20 mouse cellular contexts compared by ENCODE assay signal in genomic region chr3:79843999-79844398, GRCm38 (mm10). TPM values are rescaled to one million over a fixed set of nuclear protein-coding genes. Genes with fewer than 3 reads are reported as not detected.
DNase-seq lines count a peak whose midpoint lies in the region; ATAC-seq and TF ChIP-seq lines count a peak whose summit lies in the region.
"Had no signal": no experiment of that assay in that cellular context is flagged by ENCODE, and none has a peak within 500 bp of the region (broad histone marks: within the 10 kb centered on the region; RNA-seq: fewer than 3 reads in every experiment).

No protein-coding gene starts in this region.

- no peaks in the 10 kb centered on the region for H3K4me1 ChIP-seq in midbrain, embryonic 11.5 days (ENCODE audit: control insufficient read depth, insufficient read depth, low read length)
- H3K4me1 ChIP-seq in midbrain, embryonic 14.5 days (ENCODE audit: control insufficient read depth, insufficient read depth, low read length), result no peaks in the 10 kb centered on the region
- H3K4me1 ChIP-seq: embryonic facial prominence, embryonic 13.5 days had no signal

- H3K9ac ChIP-seq in midbrain, embryonic 11.5 days (ENCODE audit: low read length), result no peak overlapping the region
- no peak overlapping the region for H3K9ac ChIP-seq in midbrain, embryonic 14.5 days (replicated peaks; ENCODE audit: low read length)
- H3K9ac ChIP-seq: embryonic facial prominence, embryonic 13.5 days; forebrain, embryonic 13.5 days; limb, embryonic 12.5 days; neural tube, embryonic 13.5 days had no signal

- TF ChIP-seq CTCF in layer of hippocampus, adult 2 months (conservative IDR thresholded peaks at IDR 0.05), result no peak

- H3K27me3 ChIP-seq in midbrain, embryonic 11.5 days (ENCODE audit: control insufficient read depth, insufficient read depth, low read length), result no peaks in the 10 kb centered on the region
- no peaks in the 10 kb centered on the region for H3K27me3 ChIP-seq in midbrain, embryonic 14.5 days (ENCODE audit: control insufficient read depth, insufficient read depth, low read length)
- H3K27me3 ChIP-seq: embryonic facial prominence, embryonic 13.5 days; forebrain, embryonic 13.5 days; limb, embryonic 12.5 days; neural tube, embryonic 13.5 days had no signal

- DNase-seq in layer of hippocampus, adult 2 months (ENCODE audit: low spot score in 2 of 2), result no peak
- no peak for DNase-seq in layer of hippocampus, postnatal 10 days (ENCODE audit: low spot score in 2 of 2)
- DNase-seq in CD4-positive helper T cell, adult 2 months (ENCODE audit: low read depth, low spot score), result peak; percentile 22
- no peak for DNase-seq in midbrain, embryonic 11.5 days (ENCODE audit: low spot score, missing footprints)
- no peak for DNase-seq in ovary, postnatal 10 days (ENCODE audit: low spot score)
- DNase-seq in midbrain, embryonic 14.5 days, result no peak
- DNase-seq: adrenal gland, adult 2 months; cerebellum, adult 9-11 months; heart, postnatal 14 days; kidney, postnatal 14 days; lung, postnatal 14 days; retina, postnatal 1 day; spleen, adult 18-20 months had no signal

- WGBS in midbrain, embryonic 11.5 days, result 88% methylated on average over 9 of the region's 9 CpGs
- WGBS in midbrain, embryonic 14.5 days, result 91% methylated on average over 9 of the region's 9 CpGs

- H3K27ac ChIP-seq in layer of hippocampus, adult 2 months, result peak overlapping the region; percentile 62; the same call in 1 of the 2 replicates
- H3K27ac ChIP-seq in midbrain, embryonic 11.5 days (ENCODE audit: low read depth, low read length), result no peak overlapping the region
- no peak overlapping the region for H3K27ac ChIP-seq in midbrain, embryonic 14.5 days (replicated peaks; ENCODE audit: low read depth, low read length)
- H3K27ac ChIP-seq: embryonic facial prominence, embryonic 13.5 days; forebrain, embryonic 13.5 days; limb, embryonic 12.5 days; neural tube, embryonic 13.5 days had no signal

- H3K36me3 ChIP-seq in midbrain, embryonic 11.5 days (ENCODE audit: control insufficient read depth, insufficient read depth, low read length), result no peaks in the 10 kb centered on the region
- no peaks in the 10 kb centered on the region for H3K36me3 ChIP-seq in midbrain, embryonic 14.5 days (ENCODE audit: control insufficient read depth, insufficient read depth, low read length)
- H3K36me3 ChIP-seq: embryonic facial prominence, embryonic 13.5 days; limb, embryonic 12.5 days; neural tube, embryonic 13.5 days had no signal

- H3K4me3 ChIP-seq in layer of hippocampus, adult 2 months, result no peak overlapping the region
- H3K4me3 ChIP-seq in midbrain, embryonic 11.5 days (ENCODE audit: low read depth, low read length), result no peak overlapping the region
- H3K4me3 ChIP-seq in midbrain, embryonic 14.5 days (replicated peaks; ENCODE audit: low read depth, low read length), result no peak overlapping the region
- H3K4me3 ChIP-seq: embryonic facial prominence, embryonic 13.5 days; forebrain, embryonic 13.5 days; limb, embryonic 12.5 days; neural tube, embryonic 13.5 days had no signal

- no peak overlapping the region for H3K4me2 ChIP-seq in midbrain, embryonic 11.5 days
- H3K4me2 ChIP-seq in midbrain, embryonic 14.5 days (ENCODE audit: low read length), result no peak overlapping the region
- H3K4me2 ChIP-seq: forebrain, embryonic 13.5 days; limb, embryonic 12.5 days; neural tube, embryonic 13.5 days had no signal

- no peaks in the 10 kb centered on the region for H3K9me3 ChIP-seq in midbrain, embryonic 11.5 days (ENCODE audit: control insufficient read depth, low read length)
- H3K9me3 ChIP-seq in midbrain, embryonic 14.5 days (ENCODE audit: control insufficient read depth, low read length), result no peaks in the 10 kb centered on the region
- H3K9me3 ChIP-seq: embryonic facial prominence, embryonic 13.5 days; forebrain, embryonic 13.5 days; limb, embryonic 12.5 days; neural tube, embryonic 13.5 days had no signal

- ATAC-seq in granulocyte monocyte progenitor cell, adult 5-6 weeks (replicated peaks; ENCODE audit: poor library complexity, severe bottlenecking), result peak; percentile 71
- ATAC-seq in megakaryocyte, adult 5-6 weeks (ENCODE audit: poor library complexity, severe bottlenecking), result peak; percentile 46
- ATAC-seq in midbrain, embryonic 11.5 days (ENCODE audit: low FRiP score), result no peak
- no peak for ATAC-seq in midbrain, embryonic 14.5 days (ENCODE audit: low FRiP score, low TSS enrichment)
- ATAC-seq: forebrain, embryonic 13.5 days; intestine, embryonic 16.5 days had no signal

RNA-seq across cellular contexts. Expression of gene Tmem144, which starts 8.6 kb away (rescaled TPM):
- 10 to 100 TPM; 18.3 to 23.4 TPM for total RNA-seq in layer of hippocampus, adult 2 months (2021)
- total RNA-seq in layer of hippocampus, postnatal 10 days (2021), result 10 to 100 TPM in 1 of 2 experiments, 1 to 10 TPM in 1; 8.7 to 10.4 TPM
- 2.8 and 3.0 TPM in 2 replicates for total RNA-seq in granulocyte monocyte progenitor cell, adult 5-6 weeks (2014; fragmentation: Nextera tagmentation)
- total RNA-seq in granulocyte monocyte progenitor cell, adult 5-6 weeks (2017), result 2.7 and 2.8 TPM in 2 replicates
- 1.9 and 2.7 TPM in 2 replicates for total RNA-seq in megakaryocyte, adult 5-6 weeks (2015)
- 1.2 and 1.5 TPM in 2 replicates for total RNA-seq in megakaryocyte, adult 5-6 weeks (2017)
- 2.0 and 3.4 TPM in 2 replicates for polyA plus RNA-seq in midbrain, embryonic 11.5 days (2014; fragmentation: Nextera tagmentation; extraction: Ambion mirVana)
- polyA plus RNA-seq in midbrain, embryonic 14.5 days (2014; fragmentation: Nextera tagmentation; extraction: Ambion mirVana), result 0.39 and 0.97 TPM in 2 replicates

RNA-seq across cellular contexts. Expression of gene Fam198b, which starts 40.3 kb away (rescaled TPM):
- 1 to 10 TPM; 4.8 to 5.8 TPM for total RNA-seq in layer of hippocampus, adult 2 months (2021)
- 1 to 10 TPM; 4.9 to 5.7 TPM for total RNA-seq in layer of hippocampus, postnatal 10 days (2021)
- 0.13 and 0.24 TPM in 2 replicates for total RNA-seq in granulocyte monocyte progenitor cell, adult 5-6 weeks (2014; fragmentation: Nextera tagmentation)
- 0.04 and 0.05 TPM in 2 replicates for total RNA-seq in granulocyte monocyte progenitor cell, adult 5-6 weeks (2017)
- 0.40 and 0.55 TPM in 2 replicates for total RNA-seq in megakaryocyte, adult 5-6 weeks (2015)
- 0.73 and 1.0 TPM in 2 replicates for total RNA-seq in megakaryocyte, adult 5-6 weeks (2017)
- 0.73 and 0.77 TPM in 2 replicates for polyA plus RNA-seq in midbrain, embryonic 11.5 days (2014; fragmentation: Nextera tagmentation; extraction: Ambion mirVana)
- 0.72 and 0.77 TPM in 2 replicates for polyA plus RNA-seq in midbrain, embryonic 14.5 days (2014; fragmentation: Nextera tagmentation; extraction: Ambion mirVana)

Comparison
In these comparisons a context has a peak if more than half of its experiments do, and no peak if none do; other contexts are left out.
1. ATAC-seq: peak in granulocyte monocyte progenitor cell, adult 5-6 weeks (single experiment) and megakaryocyte, adult 5-6 weeks (single experiment); none in midbrain, embryonic 11.5 days (single experiment) and midbrain, embryonic 14.5 days (single experiment).